Mouse (Mus musculus) bone marrow, adult 2 months (tissue): ENCODE measurements around the gene Slc6a16. TPM values are rescaled to one million over a fixed set of nuclear protein-coding genes. Genes with fewer than 3 reads are reported as not detected.

Experiments used
- H3K27ac ChIP-seq: fragments of 200-500 bp; 2 replicates; pipeline ENCODE4 v1.5.1; 2012; ENCODE audit warnings: low read depth, mild to moderate bottlenecking, control low read depth, inconsistent platforms, low read length; ENCODE audit not compliant: control insufficient read depth, poor library complexity, insufficient read depth
- H3K4me1 ChIP-seq: fragments of 200-500 bp; 2 replicates; pipeline ENCODE4 v1.6.1; 2011; ENCODE audit warnings: low read length; ENCODE audit not compliant: control insufficient read depth, insufficient read depth
- H3K4me3 ChIP-seq: fragments of 200-500 bp; replicated peaks from 2 replicates; pipeline ENCODE3; 2011; ENCODE audit warnings: mild to moderate bottlenecking, low read depth, low read length, control low read depth; ENCODE audit not compliant: control insufficient read depth
- CTCF ChIP-seq: fragments of 200-500 bp; IDR thresholded peaks from 2 replicates; pipeline ENCODE4 v1.5.1; 2011; ENCODE audit warnings: low read length, control low read depth; ENCODE audit not compliant: control insufficient read depth, insufficient read depth
- POLR2A ChIP-seq: fragments of 200-500 bp; IDR thresholded peaks from 2 replicates; pipeline ENCODE4 v1.6.1; 2011; ENCODE audit warnings: low read depth, mild to moderate bottlenecking, control low read depth, low read length, borderline replicate concordance; ENCODE audit not compliant: control insufficient read depth
- WGBS: fragments of 180-500 bp; shearing (Covaris S2); methylation state at CpG from one replicate; pipeline ENCODE4 v1.1.7; 2018; 5-methylcytosine and 5-hydroxymethylcytosine counted together
- polyA plus RNA-seq: library from polyadenylated mRNA; stranded (reverse); fragments of >200 nt; gene quantifications from 2 replicates; pipeline ENCODE4 v1.2.4, GENCODE M21; 2011; ENCODE audit warnings: low replicate concordance; ENCODE audit not compliant: missing spikeins, insufficient read depth, insufficient read length

The Slc6a16 gene
- polyA plus RNA-seq, result not detected in 2 replicates

DNA sequence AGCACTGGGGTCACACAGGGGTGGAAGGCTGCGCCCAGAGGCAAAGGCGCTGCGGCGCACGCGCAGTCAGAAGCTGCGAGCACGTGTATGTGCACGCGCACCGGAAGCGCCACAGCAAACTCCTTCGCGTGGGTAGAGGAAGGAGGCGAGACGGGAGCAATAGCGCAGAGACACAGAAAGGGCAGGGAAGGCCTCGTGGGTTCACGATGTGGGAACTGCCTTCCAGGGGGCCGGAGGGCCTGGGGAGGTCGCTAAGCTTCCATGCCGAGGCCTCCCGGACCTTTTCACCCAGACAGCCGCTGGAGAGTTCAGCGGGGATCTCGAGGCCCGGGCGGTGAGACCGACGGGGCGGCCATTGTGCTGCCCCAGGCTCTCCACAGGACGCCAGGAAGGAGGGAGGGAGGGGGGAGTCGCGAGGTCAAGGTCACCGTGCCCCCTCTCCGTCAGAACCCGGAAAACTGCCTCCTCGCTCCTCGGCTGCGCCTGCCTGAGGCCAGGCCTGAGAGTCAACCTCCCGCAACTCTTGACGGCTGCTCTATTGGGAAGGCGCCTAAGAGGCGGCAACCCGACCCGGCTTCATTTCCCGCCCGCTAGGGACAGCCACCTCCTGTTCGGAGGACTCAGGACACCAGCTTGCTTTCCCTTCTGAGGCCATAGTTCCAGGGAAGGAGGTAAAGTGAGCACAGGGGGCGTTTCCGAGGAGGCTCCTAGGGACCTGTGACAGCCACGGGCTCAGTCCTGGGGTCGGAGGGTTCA lies at the start of gene Slc6a16:
Gene Slc6a16 (plus strand): TSS at position 453 of the 756 bp plus-strand sequence.
- TF ChIP-seq CTCF, result no peak
- TF ChIP-seq POLR2A, result no peak
- 86% methylated on average over 53 of the region's 53 CpGs for WGBS
- peak within 1 kb of the TSS; percentile 94; the same call in 1 of the 2 replicates for H3K27ac ChIP-seq

GRCm38 (mm10) chr7:45191161-45191560 lies 49.7 kb upstream of the Slc6a16 start:
- H3K27ac ChIP-seq, result no peak overlapping the region
- no peaks in the 10 kb centered on the region; the same call in 1 of the 2 replicates for H3K4me1 ChIP-seq
- H3K4me3 ChIP-seq, result no peak overlapping the region
- TF ChIP-seq CTCF (no peak), POLR2A (no peak)
- WGBS, result 60% methylated on average over 2 of the region's 2 CpGs

More for the DNA sequence above, at the start of gene Slc6a16:
- peaks cover 4% of the 10 kb centered on the region; the same call in 1 of the 2 replicates for H3K4me1 ChIP-seq
- H3K4me3 ChIP-seq, result no peak within 1 kb of the TSS

DNA sequence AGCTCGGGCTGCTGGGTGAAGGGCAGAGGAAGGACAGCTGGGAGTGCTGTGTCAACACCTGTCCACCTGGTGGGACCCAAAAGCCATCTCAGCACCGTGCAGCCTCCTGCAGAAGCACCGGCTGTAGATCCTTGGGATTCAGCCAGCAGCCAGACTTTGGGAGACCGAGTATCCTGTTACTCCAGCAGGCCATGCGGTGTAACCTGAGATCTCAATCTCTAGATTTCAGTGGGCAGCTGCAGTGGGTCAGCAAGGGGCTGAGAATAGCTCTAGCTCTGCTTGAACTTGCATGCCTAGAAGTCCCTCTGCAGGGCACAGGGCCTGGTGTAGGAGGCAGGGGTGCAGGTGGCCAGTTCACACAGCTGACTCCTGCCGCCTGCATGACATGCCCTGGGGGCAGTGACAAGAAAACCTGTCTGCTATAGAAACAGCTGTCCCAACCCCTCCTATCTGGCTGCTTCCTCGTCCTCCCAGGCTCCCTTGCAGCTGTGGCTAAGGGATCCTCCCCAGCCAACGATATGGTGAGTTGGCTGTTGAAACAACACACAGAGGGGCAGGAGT lies 49.0 kb upstream of the Slc6a16 start:
- no peak overlapping the region for H3K4me3 ChIP-seq
- H3K27ac ChIP-seq, result no peak overlapping the region; the same call in 1 of the 2 replicates
- WGBS, result 53% methylated on average over 8 of the region's 8 CpGs
- no peak for TF ChIP-seq POLR2A
- TF ChIP-seq CTCF, result no peak
- no peaks in the 10 kb centered on the region; the same call in 1 of the 2 replicates for H3K4me1 ChIP-seq

GRCm38 (mm10) chr7:45192585-45193310 lies 48.1 kb upstream of the Slc6a16 start:
- no peak for TF ChIP-seq POLR2A
- TF ChIP-seq CTCF, result no peak
- 87% methylated on average over 7 of the region's 7 CpGs for WGBS
- Histone ChIP-seq H3K4me1 (no peaks in the 10 kb centered on the region; the same call in 1 of the 2 replicates), H3K27ac (no peak overlapping the region), H3K4me3 (no peak overlapping the region)

- no peak overlapping the region for H3K27ac ChIP-seq
- WGBS, result 64% methylated on average over 5 of the region's 5 CpGs
- TF ChIP-seq CTCF, result no peak
- no peak for TF ChIP-seq POLR2A
- H3K4me3 ChIP-seq, result no peak overlapping the region
- no peaks in the 10 kb centered on the region; the same call in 1 of the 2 replicates for H3K4me1 ChIP-seq
These were observed 47.5 kb upstream of the Slc6a16 start for GRCm38 (mm10) chr7:45193406-45193805.

GRCm38 (mm10) chr7:45193871-45194785 lies 46.8 kb upstream of the Slc6a16 start:
- H3K4me1 ChIP-seq, result no peaks in the 10 kb centered on the region; the same call in 1 of the 2 replicates
- H3K4me3 ChIP-seq, result no peak overlapping the region
- TF ChIP-seq CTCF, result no peak
- TF ChIP-seq POLR2A, result no peak
- WGBS, result 77% methylated on average over 17 of the region's 17 CpGs
- H3K27ac ChIP-seq, result no peak overlapping the region

- Histone ChIP-seq H3K4me1 (no peaks in the 10 kb centered on the region; the same call in 1 of the 2 replicates), H3K4me3 (no peak overlapping the region), H3K27ac (no peak overlapping the region)
- TF ChIP-seq POLR2A, result no peak
- no peak for TF ChIP-seq CTCF
- 83% methylated on average over 13 of the region's 13 CpGs for WGBS
These were observed 45.3 kb upstream of the Slc6a16 start for GRCm38 (mm10) chr7:45195341-45196175.
